Mouse (Mus musculus) heart, embryonic 11.5 days (tissue): Measurements from ENCODE around the gene Dbil5. TPM values are rescaled to one million over a fixed set of nuclear protein-coding genes. Genes with fewer than 3 reads are reported as not detected.

Experiments used
- ATAC-seq: fragments of 200-750 bp; cut with Nextera tagmentation; replicated peaks from 2 replicates; pipeline ENCODE4 v1.8.0; 2017; ENCODE audit warnings: moderate library complexity; ENCODE audit not compliant: insufficient number of reproducible peaks, low FRiP score, low TSS enrichment
- H3K27ac ChIP-seq: fragments of 300-500 bp; sonication (generic); 2 replicates; pipeline ENCODE4 v1.5.1; 2014; ENCODE audit warnings: mild to moderate bottlenecking, low read depth, low read length
- H3K27me3 ChIP-seq: fragments of 300-500 bp; sonication (generic); 2 replicates; pipeline ENCODE4 v1.6.1; 2014; ENCODE audit warnings: mild to moderate bottlenecking, low read length, mixed read lengths; ENCODE audit not compliant: control insufficient read depth, insufficient read depth
- H3K36me3 ChIP-seq: fragments of 300-500 bp; sonication (generic); 2 replicates; pipeline ENCODE4 v1.6.1; 2014; ENCODE audit warnings: mild to moderate bottlenecking, low read length, moderate library complexity, mixed read lengths; ENCODE audit not compliant: control insufficient read depth, insufficient read depth
- H3K4me1 ChIP-seq: fragments of 300-500 bp; sonication (generic); 2 replicates; pipeline ENCODE4 v1.6.1; 2014; ENCODE audit warnings: low read length; ENCODE audit not compliant: control insufficient read depth, insufficient read depth
- H3K4me2 ChIP-seq: fragments of 300-500 bp; sonication (generic); 2 replicates; pipeline ENCODE4 v1.6.1; 2014; ENCODE audit warnings: mild to moderate bottlenecking, moderate library complexity
- H3K4me3 ChIP-seq: fragments of 300-500 bp; sonication (generic); 2 replicates; pipeline ENCODE4 v1.5.1; 2014; ENCODE audit warnings: low read depth, low read length
- H3K9ac ChIP-seq: fragments of 300-500 bp; sonication (generic); 2 replicates; pipeline ENCODE4 v1.6.1; 2014; ENCODE audit warnings: mild to moderate bottlenecking, low read depth, low read length, moderate library complexity
- H3K9me3 ChIP-seq: fragments of 300-500 bp; sonication (generic); replicated peaks from 2 replicates; pipeline ENCODE4 v1.6.1; 2016; ENCODE audit warnings: low read length; ENCODE audit not compliant: control insufficient read depth
- WGBS: fragments of 180-500 bp; shearing (Covaris S2); extraction: QIAGEN DNeasy Blood & Tissue Kit; methylation state at CpG from one replicate; pipeline ENCODE4 v1.1.7; 2014; ENCODE audit not compliant: insufficient replicate concordance; 5-methylcytosine and 5-hydroxymethylcytosine counted together
- polyA plus RNA-seq: library from polyadenylated mRNA; unstranded; fragments of >200 nt; fragmentation: Nextera tagmentation; extraction: Ambion mirVana; gene quantifications from 2 replicates; pipeline ENCODE4 v1.2.1, GENCODE M21; 2014

Gene Dbil5
- polyA plus RNA-seq, 1 experiment from 2014 or later, result 0.99 TPM

DNA sequence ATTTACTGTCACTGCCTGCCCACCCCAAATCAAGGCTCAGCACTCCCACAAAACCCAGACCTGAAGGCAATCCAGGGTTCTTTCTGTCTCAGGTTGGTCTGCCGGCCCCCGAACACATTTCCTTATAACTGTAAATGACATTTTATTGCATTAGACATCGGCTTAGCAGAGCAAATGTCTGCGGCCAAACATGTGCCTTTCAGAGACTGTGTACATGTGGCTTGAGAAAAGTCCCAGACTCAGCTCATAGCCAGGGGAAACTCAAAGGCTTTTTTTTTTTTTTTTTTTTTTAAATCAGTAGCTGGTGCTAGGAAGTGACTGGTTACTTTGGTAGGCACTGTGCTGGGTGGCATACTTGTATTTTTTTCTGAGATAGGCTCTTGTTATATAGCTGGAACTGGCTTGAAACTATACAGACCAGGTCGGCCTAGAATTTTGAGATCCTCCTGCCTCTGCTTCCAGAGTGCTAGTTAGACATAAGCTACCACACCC is 1.3 kb upstream of the Dbil5 start:
- H3K4me3 ChIP-seq, result peak overlapping the region; percentile 82
- peak overlapping the region; percentile 79 for H3K4me2 ChIP-seq
- H3K9ac ChIP-seq, result no peak overlapping the region
- 92% methylated on average over 5 of the region's 5 CpGs for WGBS
- H3K36me3 ChIP-seq, result peaks cover 19% of the 10 kb centered on the region
- H3K4me1 ChIP-seq, result peaks cover 5% of the 10 kb centered on the region
- no peaks in the 10 kb centered on the region for H3K9me3 ChIP-seq
- no peaks in the 10 kb centered on the region for H3K27me3 ChIP-seq
- H3K27ac ChIP-seq, result no peak overlapping the region
- no peak for ATAC-seq

- H3K4me1 ChIP-seq, result peaks cover 5% of the 10 kb centered on the region
- H3K9ac ChIP-seq, result peak overlapping the region; percentile 95
- H3K4me2 ChIP-seq, result peak overlapping the region; percentile 79
- ATAC-seq, result peak; percentile 23
- H3K36me3 ChIP-seq, result peaks cover 17% of the 10 kb centered on the region
- no peaks in the 10 kb centered on the region for H3K27me3 ChIP-seq
- WGBS, result 4% methylated on average over 33 of the region's 33 CpGs
- peak overlapping the region; percentile 82 for H3K4me3 ChIP-seq
- H3K27ac ChIP-seq, result peak overlapping the region; percentile 84
- no peaks in the 10 kb centered on the region for H3K9me3 ChIP-seq
Observed at GRCm38 (mm10) chr11:76216681-76217389, 573 bp upstream of the Dbil5 start.

- Histone ChIP-seq H3K27me3 (no peaks in the 10 kb centered on the region), H3K4me2 (no peak overlapping the region), H3K9me3 (no peaks in the 10 kb centered on the region), H3K4me1 (no peaks in the 10 kb centered on the region), H3K27ac (no peak overlapping the region), H3K4me3 (no peak overlapping the region), H3K9ac (no peak overlapping the region), H3K36me3 (no peaks in the 10 kb centered on the region; the same call in 1 of the 2 replicates)
- 87% methylated on average over 5 of the region's 5 CpGs for WGBS
- ATAC-seq, result no peak
Observed at GRCm38 (mm10) chr11:76224631-76225030, 7.2 kb downstream of the Dbil5 start.

DNA sequence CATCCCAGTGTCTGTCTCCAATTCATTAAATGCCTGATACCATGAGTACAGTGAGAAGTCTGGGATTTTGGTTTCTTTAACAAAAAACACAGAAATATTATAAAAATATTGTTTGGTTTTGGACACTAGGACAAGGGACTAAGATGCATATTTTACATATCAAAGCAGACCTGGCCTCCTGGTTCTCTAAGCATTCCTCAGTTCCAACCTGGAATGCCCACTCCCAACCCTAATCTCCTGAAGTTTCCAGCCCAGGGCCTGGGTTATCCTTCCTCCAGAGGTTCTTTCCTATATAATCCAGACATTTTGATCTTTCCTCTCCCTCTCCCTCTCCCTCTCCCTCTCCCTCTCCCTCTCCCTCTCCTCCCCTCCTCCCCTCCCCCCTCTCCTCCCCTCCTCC is 7.6 kb downstream of the Dbil5 start:
- no peaks in the 10 kb centered on the region; the same call in 1 of the 2 replicates for H3K36me3 ChIP-seq

DNA sequence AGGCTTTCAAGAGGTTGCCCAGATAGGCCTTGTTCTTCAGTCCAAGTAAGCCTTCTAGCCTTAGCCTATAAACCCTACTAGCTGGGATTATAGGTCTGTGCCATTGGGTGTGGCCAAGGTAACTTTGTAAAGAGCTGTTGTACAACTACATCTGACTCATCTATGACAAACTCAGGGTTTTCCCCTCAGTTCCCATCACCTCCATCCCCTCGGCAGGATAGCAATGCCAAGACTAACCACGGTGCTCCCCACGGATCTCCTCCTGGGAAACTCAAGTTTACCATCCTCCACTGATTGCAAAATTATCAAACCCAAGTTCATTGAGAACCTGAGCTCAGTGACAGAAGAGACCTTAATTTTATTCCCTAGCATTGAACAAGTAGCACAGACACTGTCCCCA is 18.7 kb downstream of the Dbil5 start:
- H3K36me3 ChIP-seq, result peaks cover 21% of the 10 kb centered on the region
- ATAC-seq, result no peak

More for the DNA sequence above, 7.6 kb downstream of the Dbil5 start:
- ATAC-seq, result no peak
- H3K4me1 ChIP-seq, result no peaks in the 10 kb centered on the region
- H3K9ac ChIP-seq, result no peak overlapping the region
- H3K4me3 ChIP-seq, result no peak overlapping the region
- no peaks in the 10 kb centered on the region for H3K27me3 ChIP-seq
- no peaks in the 10 kb centered on the region for H3K9me3 ChIP-seq
- H3K27ac ChIP-seq, result no peak overlapping the region
- H3K4me2 ChIP-seq, result no peak overlapping the region

DNA sequence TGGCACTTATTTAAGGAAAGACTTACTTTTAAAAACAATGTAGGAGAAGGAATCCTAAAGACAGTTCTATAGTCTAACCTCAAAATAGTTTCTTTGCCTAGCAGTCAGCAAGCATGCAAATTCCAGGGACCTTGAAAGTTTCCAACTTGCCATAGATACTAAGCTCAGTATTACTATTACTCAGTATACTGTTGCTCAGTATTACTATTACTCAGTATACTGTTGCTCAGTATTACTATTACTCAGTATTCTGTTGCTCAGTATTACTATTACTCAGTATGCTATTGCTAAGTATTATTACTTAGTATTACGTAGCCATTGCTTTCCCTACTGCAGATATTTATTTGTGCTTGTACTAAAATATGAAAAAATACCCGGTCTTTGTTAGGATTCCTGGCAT is 22.3 kb downstream of the Dbil5 start:
- Histone ChIP-seq H3K27ac (no peak overlapping the region), H3K36me3 (peaks cover 4% of the 10 kb centered on the region; the same call in 1 of the 2 replicates)

More for the DNA sequence above, 18.7 kb downstream of the Dbil5 start:
- Histone ChIP-seq H3K9ac (no peak overlapping the region), H3K27ac (no peak overlapping the region), H3K9me3 (no peaks in the 10 kb centered on the region), H3K4me2 (no peak overlapping the region), H3K27me3 (no peaks in the 10 kb centered on the region), H3K4me1 (no peaks in the 10 kb centered on the region), H3K4me3 (no peak overlapping the region)
- WGBS, result 88% methylated on average over 3 of the region's 3 CpGs

GRCm38 (mm10) chr11:76242901-76243810 is 25.7 kb downstream of the Dbil5 start, which contains the start of the genes Mrm3 and Glod4:
Mrm3 (plus strand) TSS chr11:76243715.
Glod4 (minus strand) TSS chr11:76243725.
- peak within 1 kb of the TSS; percentile 63 for H3K27ac ChIP-seq
- H3K27me3 ChIP-seq, result no peaks in the 10 kb centered on the region
- peak; percentile 76 for ATAC-seq
- peaks cover 9% of the 10 kb centered on the region for H3K4me1 ChIP-seq
- H3K9me3 ChIP-seq, result no peaks in the 10 kb centered on the region
- H3K36me3 ChIP-seq, result peaks cover 2% of the 10 kb centered on the region; the same call in 1 of the 2 replicates
- WGBS, result under 1% methylated on average over 61 of the region's 61 CpGs
- H3K9ac ChIP-seq, result peak within 1 kb of the TSS; percentile 84
- peak within 1 kb of the TSS; percentile 68 for H3K4me3 ChIP-seq
- H3K4me2 ChIP-seq, result peak within 1 kb of the TSS; percentile 94

More for the DNA sequence above, 22.3 kb downstream of the Dbil5 start:
- Histone ChIP-seq H3K27me3 (no peaks in the 10 kb centered on the region), H3K9ac (no peak overlapping the region), H3K4me3 (no peak overlapping the region), H3K4me1 (peaks cover 9% of the 10 kb centered on the region), H3K4me2 (no peak overlapping the region), H3K9me3 (no peaks in the 10 kb centered on the region)
- ATAC-seq, result no peak
- 92% methylated on average over 2 of the region's 2 CpGs for WGBS

DNA sequence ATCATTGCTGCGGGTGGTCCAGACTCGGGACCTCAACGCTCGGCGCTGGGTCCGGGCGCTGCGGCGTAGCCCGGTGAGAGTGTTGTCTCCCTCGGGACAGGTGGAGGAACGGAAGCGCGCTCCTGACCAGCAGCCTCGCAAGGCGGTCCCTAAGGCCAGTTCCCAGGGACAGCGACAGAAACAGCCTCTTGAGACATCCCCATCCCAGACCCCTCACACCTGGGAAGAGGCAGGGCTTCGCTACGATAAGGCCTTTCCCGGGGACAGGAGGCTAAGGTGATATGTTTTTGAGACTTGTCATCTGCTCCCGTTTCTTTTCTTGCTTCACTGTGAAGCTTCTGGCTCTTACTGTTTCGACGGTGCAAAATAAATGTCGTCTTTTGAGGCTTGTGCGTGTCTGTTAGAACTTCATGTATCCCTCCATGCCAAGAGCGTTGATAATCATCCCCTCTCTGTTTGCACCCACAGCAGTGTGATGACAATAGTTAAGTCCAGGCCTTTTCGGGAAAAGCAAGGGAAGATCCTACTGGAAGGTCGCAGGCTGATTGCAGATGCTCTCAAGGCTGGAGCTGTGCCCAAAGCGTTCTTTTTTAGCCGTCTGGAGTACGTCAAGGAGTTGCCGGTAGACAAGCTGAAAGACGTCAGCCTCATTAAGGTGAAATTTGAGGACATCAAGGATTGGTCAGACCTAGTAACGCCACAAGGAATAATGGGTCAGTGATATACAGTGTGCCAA is 26.6 kb downstream of the Dbil5 start:
- H3K27ac ChIP-seq, result peak overlapping the region; percentile 63
- ATAC-seq, result no peak
- H3K36me3 ChIP-seq, result peaks cover 6% of the 10 kb centered on the region

More for the DNA sequence above, 26.6 kb downstream of the Dbil5 start:
- Histone ChIP-seq H3K4me2 (peak overlapping the region; percentile 94), H3K4me1 (peaks cover 9% of the 10 kb centered on the region), H3K9me3 (no peaks in the 10 kb centered on the region), H3K27me3 (no peaks in the 10 kb centered on the region), H3K9ac (peak overlapping the region; percentile 84), H3K4me3 (peak overlapping the region; percentile 68)
- WGBS, result 3% methylated on average over 34 of the region's 34 CpGs
